Mouse (Mus musculus) lung, adult 2 months (tissue): ENCODE data around the gene Dapk3. TPM values are rescaled to one million over a fixed set of nuclear protein-coding genes. Genes with fewer than 3 reads are reported as not detected.
"Not testable (repeated sequence)": the region's sequence is repeated elsewhere in the genome, so short reads cannot be mapped to it uniquely, and the experiment has no call there.

ENCODE experiments used
- DNase-seq: peaks from one replicate; pipeline ENCODE4 v3.0.0; 2022
- H3K4me1 ChIP-seq: fragments of 200-500 bp; 2 replicates; pipeline ENCODE4 v1.6.1; 2011; ENCODE audit warnings: low read length; ENCODE audit not compliant: control insufficient read depth, insufficient read depth
- H3K4me3 ChIP-seq: fragments of 200-500 bp; replicated peaks from 2 replicates; pipeline ENCODE3; 2011; ENCODE audit warnings: low read depth, mild to moderate bottlenecking, control low read depth, low read length; ENCODE audit errors: extremely low read depth
- CTCF ChIP-seq: fragments of 200-500 bp; IDR thresholded peaks from 2 replicates; pipeline ENCODE4 v1.5.1; 2011; ENCODE audit warnings: mild to moderate bottlenecking, low read length, control low read depth; ENCODE audit not compliant: insufficient read depth
- POLR2A ChIP-seq: fragments of 200-500 bp; IDR thresholded peaks from 2 replicates; pipeline ENCODE4 v1.6.1; 2011; ENCODE audit warnings: low read depth, mild to moderate bottlenecking, control low read depth, low read length, borderline replicate concordance; ENCODE audit errors: extremely low read depth
- WGBS: fragments of 180-500 bp; shearing (Covaris S2); methylation state at CpG from one replicate; pipeline ENCODE4 v1.1.7; 2018; 5-methylcytosine and 5-hydroxymethylcytosine counted together
- polyA plus RNA-seq: library from polyadenylated mRNA; depleted of rRNA; stranded (reverse); fragments of >200 nt; gene quantifications from 2 replicates; pipeline ENCODE4 v1.2.3, GENCODE M21; 2012

Dapk3 gene
- polyA plus RNA-seq, 1 experiment = 70.4 TPM

GRCm38 (mm10) chr10:81177491-81177925 is 5.3 kb upstream of the Dapk3 start:
- whole genome bisulfite sequencing = 5% methylated on average over 16 of the region's 16 CpGs
- TF ChIP-seq CTCF (no peak), POLR2A (no peak)
- Histone ChIP-seq H3K4me3 (peak overlapping the region; percentile 96), H3K4me1 (peaks cover 21% of the 10 kb centered on the region)
- no peak for DNase-seq

GRCm38 (mm10) chr10:81177958-81178712 is 4.7 kb upstream of the Dapk3 start:
- 37% methylated on average over 14 of the region's 14 CpGs for WGBS
- TF ChIP-seq CTCF (no peak), POLR2A (no peak)
- no peak for DNase-seq
- Histone ChIP-seq H3K4me1 (peaks cover 17% of the 10 kb centered on the region), H3K4me3 (peak overlapping the region; percentile 96)

- H3K4me1 ChIP-seq = peaks cover 23% of the 10 kb centered on the region
- no peak for DNase-seq
- WGBS = 80% methylated on average over 11 of the region's 11 CpGs
- TF ChIP-seq CTCF (no peak), POLR2A (no peak)
- no peak overlapping the region for H3K4me3 ChIP-seq
Measured at GRCm38 (mm10) chr10:81178927-81179326, 3.9 kb upstream of the Dapk3 start.

- TF ChIP-seq POLR2A (0 out of 2 replicates have a peak, but pooled peaks have one; percentile 13), CTCF (no peak)
- no peak overlapping the region for H3K4me3 ChIP-seq
- WGBS = 85% methylated on average over 32 of the region's 32 CpGs
- DNase-seq = no peak
- peaks cover 20% of the 10 kb centered on the region for H3K4me1 ChIP-seq
Measured at GRCm38 (mm10) chr10:81179451-81180342, 3.1 kb upstream of the Dapk3 start.

GRCm38 (mm10) chr10:81180946-81181345 is 1.9 kb upstream of the Dapk3 start:
- TF ChIP-seq POLR2A = no peak
- 89% methylated on average over 13 of the region's 13 CpGs for WGBS
- peaks cover 17% of the 10 kb centered on the region for H3K4me1 ChIP-seq
- H3K4me3 ChIP-seq = no peak overlapping the region
- DNase-seq = no peak

- DNase-seq, H3K4me3 ChIP-seq: not testable (repeated sequence)
- WGBS = 79% methylated on average over 12 of the region's 12 CpGs
- peaks cover 17% of the 10 kb centered on the region for H3K4me1 ChIP-seq
Measured at GRCm38 (mm10) chr10:81181860-81182259, 945 bp upstream of the Dapk3 start.

- WGBS = 53% methylated on average over 5 of the region's 5 CpGs
- peak within 1 kb of the TSS; percentile 83 for H3K4me3 ChIP-seq
- DNase-seq = no peak
- TF ChIP-seq CTCF (no peak), POLR2A (no peak)
- H3K4me1 ChIP-seq = peaks cover 9% of the 10 kb centered on the region
Measured at GRCm38 (mm10) chr10:81183805-81184204, 1.0 kb downstream of the Dapk3 start, which contains the start of gene 4930442H23Rik. TSS of gene 4930442H23Rik (minus strand) at chr10:81183849.

GRCm38 (mm10) chr10:81184765-81185164 is 2.0 kb downstream of the Dapk3 start:
- WGBS = 14% methylated on average over 4 of the region's 4 CpGs
- Histone ChIP-seq H3K4me1 (peaks cover 9% of the 10 kb centered on the region), H3K4me3 (no peak overlapping the region)
- DNase-seq = no peak
- TF ChIP-seq POLR2A (0 out of 2 replicates have a peak, but pooled peaks have one; percentile 4), CTCF (no peak)

- Histone ChIP-seq H3K4me3 (no peak overlapping the region), H3K4me1 (peaks cover 11% of the 10 kb centered on the region)
- 94% methylated on average over 9 of the region's 9 CpGs for WGBS
- no peak for DNase-seq
- TF ChIP-seq POLR2A (no peak), CTCF (no peak)
Measured at GRCm38 (mm10) chr10:81187161-81187560, 4.4 kb downstream of the Dapk3 start.

- TF ChIP-seq POLR2A (no peak), CTCF (no peak)
- H3K4me1 ChIP-seq = peaks cover 12% of the 10 kb centered on the region
- no peak for DNase-seq
- H3K4me3 ChIP-seq = no peak overlapping the region
- 82% methylated on average over 26 of the region's 26 CpGs for WGBS
Measured at GRCm38 (mm10) chr10:81189821-81190220, 7.0 kb downstream of the Dapk3 start.
